Mouse (Mus musculus) hindbrain, postnatal 0 days (tissue): ENCODE measurements at regions not wholly inside any gene's neighbourhood (a gene's known extent, or its start where the extent isn't known, plus 50 kb on each side); places are given as distances from the start of the nearest gene placed in this dataset.

Experiments used
- ATAC-seq: fragments of 200-750 bp; cut with Nextera tagmentation; 2 replicates; pipeline ENCODE4 v1.8.0; 2017; ENCODE audit warnings: mild to moderate bottlenecking, moderate TSS enrichment, moderate library complexity
- DNase-seq: peaks from one replicate; pipeline ENCODE4 v3.0.0-alpha.2; 2015; ENCODE audit warnings: low spot score
- H3K27ac ChIP-seq: fragments of 300-500 bp; sonication (generic); 2 replicates; pipeline ENCODE4 v1.5.1; 2014; ENCODE audit warnings: mild to moderate bottlenecking
- H3K27me3 ChIP-seq: fragments of 300-500 bp; sonication (generic); 2 replicates; pipeline ENCODE4 v1.6.1; 2014; ENCODE audit warnings: low read length, mixed read lengths; ENCODE audit not compliant: insufficient read depth
- H3K36me3 ChIP-seq: fragments of 300-500 bp; sonication (generic); 2 replicates; pipeline ENCODE4 v1.6.1; 2014; ENCODE audit warnings: low read length, mixed read lengths; ENCODE audit not compliant: insufficient read depth
- H3K4me1 ChIP-seq: fragments of 300-500 bp; sonication (generic); 2 replicates; pipeline ENCODE4 v1.6.1; 2014; ENCODE audit warnings: antibody characterized with exemption, low read length, mixed read lengths; ENCODE audit not compliant: insufficient read depth
- H3K4me2 ChIP-seq: fragments of 300-500 bp; sonication (generic); 2 replicates; pipeline ENCODE4 v1.6.1; 2014; ENCODE audit warnings: low read depth, mild to moderate bottlenecking, low read length, moderate library complexity, mixed read lengths
- H3K4me3 ChIP-seq: fragments of 300-500 bp; sonication (generic); 2 replicates; pipeline ENCODE4 v1.5.1; 2014; ENCODE audit warnings: low read length
- H3K9ac ChIP-seq: fragments of 300-500 bp; sonication (generic); replicated peaks from 2 replicates; pipeline ENCODE4 v1.6.1; 2014; ENCODE audit warnings: mild to moderate bottlenecking, low read length, moderate library complexity, mixed read lengths
- H3K9me3 ChIP-seq: fragments of 300-500 bp; sonication (generic); 2 replicates; pipeline ENCODE4 v1.6.1; 2016; ENCODE audit warnings: low read length, mixed read lengths
- CTCF ChIP-seq: IDR thresholded peaks from 2 replicates; pipeline ENCODE4 v1.5.1; 2016; ENCODE audit warnings: antibody characterized with exemption, control low read depth, low read depth
- WGBS: fragments of 180-500 bp; shearing (Covaris S2); extraction: QIAGEN DNeasy Blood & Tissue Kit; methylation state at CpG from one replicate; pipeline ENCODE4 v1.1.7; 2014; 5-methylcytosine and 5-hydroxymethylcytosine counted together

GRCm38 (mm10) chr8:33987091-33987754 is 124.3 kb downstream of the Gm10131 start:
- Histone ChIP-seq H3K9ac (no peak overlapping the region), H3K4me1 (no peaks in the 10 kb centered on the region), H3K4me2 (no peak overlapping the region), H3K9me3 (no peaks in the 10 kb centered on the region), H3K36me3 (no peaks in the 10 kb centered on the region), H3K27me3 (no peaks in the 10 kb centered on the region), H3K27ac (no peak overlapping the region), H3K4me3 (no peak overlapping the region)
- DNase-seq (no peak), ATAC-seq (no peak)
- no peak for TF ChIP-seq CTCF
- WGBS: 61% methylated on average over 15 of the region's 15 CpGs

- H3K4me2 ChIP-seq: no peak overlapping the region
- TF ChIP-seq CTCF: no peak
- H3K36me3 ChIP-seq: no peaks in the 10 kb centered on the region
- H3K27ac ChIP-seq: no peak overlapping the region
- no peak for ATAC-seq
- no peaks in the 10 kb centered on the region for H3K27me3 ChIP-seq
- H3K9me3 ChIP-seq: no peaks in the 10 kb centered on the region
- H3K4me1 ChIP-seq: no peaks in the 10 kb centered on the region
- 96% methylated on average over 6 of the region's 6 CpGs for WGBS
- H3K4me3 ChIP-seq: no peak overlapping the region
- no peak for DNase-seq
- H3K9ac ChIP-seq: no peak overlapping the region
These were observed 124.9 kb downstream of the Gm10131 start for GRCm38 (mm10) chr8:33986657-33987056.

- TF ChIP-seq CTCF: no peak
- Histone ChIP-seq H3K9me3 (no peaks in the 10 kb centered on the region), H3K27ac (no peak overlapping the region), H3K36me3 (no peaks in the 10 kb centered on the region), H3K27me3 (no peaks in the 10 kb centered on the region), H3K4me1 (no peaks in the 10 kb centered on the region), H3K4me2 (no peak overlapping the region), H3K4me3 (no peak overlapping the region), H3K9ac (no peak overlapping the region)
- DNase-seq: no peak
- no peak for ATAC-seq
- 61% methylated on average over 11 of the region's 11 CpGs for WGBS
These were observed 126.0 kb downstream of the Gm10131 start for GRCm38 (mm10) chr8:33985430-33985977.

- Histone ChIP-seq H3K4me2 (no peak overlapping the region), H3K4me3 (no peak overlapping the region), H3K9me3 (no peaks in the 10 kb centered on the region), H3K36me3 (no peaks in the 10 kb centered on the region), H3K4me1 (no peaks in the 10 kb centered on the region), H3K27ac (no peak overlapping the region), H3K27me3 (no peaks in the 10 kb centered on the region), H3K9ac (no peak overlapping the region)
- ATAC-seq (no peak), DNase-seq (no peak)
- peak; percentile 48 for TF ChIP-seq CTCF
- 72% methylated on average over 4 of the region's 4 CpGs for WGBS
These were observed 129.9 kb downstream of the Gm10131 start for GRCm38 (mm10) chr8:33981629-33982028.

GRCm38 (mm10) chr8:33980999-33981398 is 130.5 kb downstream of the Gm10131 start:
- Histone ChIP-seq H3K4me3 (no peak overlapping the region), H3K4me1 (no peaks in the 10 kb centered on the region), H3K27ac (no peak overlapping the region), H3K27me3 (no peaks in the 10 kb centered on the region), H3K36me3 (no peaks in the 10 kb centered on the region), H3K9me3 (no peaks in the 10 kb centered on the region), H3K4me2 (no peak overlapping the region), H3K9ac (no peak overlapping the region)
- WGBS: 76% methylated on average over 7 of the region's 7 CpGs
- TF ChIP-seq CTCF: no peak
- DNase-seq: no peak
- no peak for ATAC-seq
